Mouse (Mus musculus): ENCODE data around the gene Tob1. TPM values are rescaled to one million over a fixed set of nuclear protein-coding genes. Genes with fewer than 3 reads are reported as not detected.

Tob1 gene
- polyA plus RNA-seq, 1 experiment: 10.2 TPM

DNA sequence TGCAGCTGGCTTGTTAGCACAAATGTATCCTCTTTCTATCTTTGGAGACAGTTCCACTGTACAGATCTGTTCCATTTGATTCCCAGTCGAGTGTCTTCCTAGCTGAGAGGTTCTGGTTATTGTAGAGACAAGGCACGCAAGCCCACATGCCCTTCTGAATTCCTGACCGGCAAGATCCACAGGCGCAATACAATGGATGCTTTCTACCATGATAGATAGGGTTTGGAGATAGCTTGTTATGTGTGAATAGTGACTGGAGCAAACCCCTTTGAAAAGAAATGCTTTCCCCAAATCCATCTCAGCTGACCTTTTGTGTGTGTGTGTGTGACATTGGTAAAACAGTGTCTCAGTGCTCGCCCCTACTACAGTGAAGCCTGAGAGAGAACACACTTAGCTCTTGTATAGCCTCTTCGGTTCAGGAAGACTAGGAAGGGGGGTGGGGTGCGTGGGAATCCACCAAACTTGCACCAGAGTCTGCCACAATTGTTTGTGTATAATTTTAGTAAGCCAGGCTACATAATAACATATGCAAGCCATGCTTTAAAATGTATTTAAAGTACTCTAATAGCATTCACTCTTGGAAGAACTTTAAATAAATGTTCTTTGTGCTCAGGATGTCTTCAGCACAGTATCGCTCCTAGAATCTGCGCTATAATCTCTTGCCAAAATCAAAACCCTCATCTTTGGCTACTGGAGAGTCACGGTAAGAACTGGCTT, 4.7 kb upstream of the Tob1 start:
- H3K27me3 ChIP-seq (ENCODE audit: control insufficient read depth, insufficient read depth, low read length): no peaks in the 10 kb centered on the region
- no peak for DNase-seq (ENCODE audit: low read depth in 1 of 2, low spot score in 2 of 2)
- no peaks in the 10 kb centered on the region for H3K36me3 ChIP-seq (ENCODE audit: control insufficient read depth, insufficient read depth, low read length)
- 86% methylated on average over 10 of the region's 10 CpGs for WGBS
- no peaks in the 10 kb centered on the region for H3K4me1 ChIP-seq (ENCODE audit: control insufficient read depth, insufficient read depth, insufficient read length)
- H3K27ac ChIP-seq (ENCODE audit: insufficient read depth, low read length): no peak overlapping the region
- H3K4me3 ChIP-seq (ENCODE audit: extremely low read depth, insufficient read depth, insufficient read length): no peak overlapping the region
- no peak for TF ChIP-seq CTCF (IDR thresholded peaks at IDR 0.05; ENCODE audit: extremely low read depth, insufficient read depth, insufficient read length, insufficient replicate concordance)
- no peak for TF ChIP-seq POLR2A (IDR thresholded peaks at IDR 0.05; ENCODE audit: low read depth, low read length)

DNA sequence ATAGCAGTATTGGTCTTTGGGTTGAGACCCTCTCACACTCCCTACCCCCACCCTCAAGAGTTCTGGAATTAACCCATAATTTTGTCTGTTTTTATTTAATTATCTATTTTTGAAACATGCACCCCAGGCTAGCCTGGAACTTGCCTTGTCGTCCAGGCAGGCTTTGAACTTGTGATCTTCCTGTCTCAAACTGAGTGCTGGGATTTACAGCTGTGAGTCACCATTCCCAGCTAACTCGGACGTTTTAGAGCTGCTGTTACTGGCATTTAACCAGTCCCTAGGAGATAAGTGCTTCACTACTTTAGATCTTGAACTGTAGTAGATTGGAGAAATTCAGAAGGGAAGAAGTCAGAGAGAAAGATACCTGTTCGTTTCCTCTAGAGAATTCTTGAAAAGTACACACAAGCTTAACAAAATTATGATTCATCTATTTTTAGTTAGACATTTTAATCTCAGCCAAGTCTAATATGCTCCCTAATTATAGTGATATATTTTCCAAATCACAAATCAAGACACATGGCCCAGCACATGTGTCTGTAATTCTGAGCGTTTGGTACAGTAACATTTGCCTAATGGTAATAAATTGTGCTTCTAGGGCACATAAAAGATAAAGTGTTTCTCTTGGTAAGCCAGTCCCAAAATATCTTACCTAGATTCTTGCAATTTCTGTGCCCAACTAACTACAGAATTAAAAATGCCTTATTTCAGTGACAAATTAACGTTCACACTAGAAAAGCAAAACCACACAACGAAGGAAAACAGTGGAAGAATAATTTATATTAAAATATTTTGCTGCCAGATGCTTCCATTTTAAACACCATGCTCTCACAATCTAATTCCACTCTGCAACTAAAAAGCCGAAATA, 2.2 kb upstream of the Tob1 start:
- no peak for TF ChIP-seq POLR2A (IDR thresholded peaks at IDR 0.05; ENCODE audit: low read depth, low read length)
- TF ChIP-seq CTCF (IDR thresholded peaks at IDR 0.05; ENCODE audit: extremely low read depth, insufficient read depth, insufficient read length, insufficient replicate concordance): no peak
- Histone ChIP-seq H3K27me3 (ENCODE audit: control insufficient read depth, insufficient read depth, low read length) (no peaks in the 10 kb centered on the region), H3K36me3 (ENCODE audit: control insufficient read depth, insufficient read depth, low read length) (peaks cover 4% of the 10 kb centered on the region; the same call in 1 of the 2 replicates), H3K27ac (ENCODE audit: insufficient read depth, low read length) (no peak overlapping the region), H3K4me1 (ENCODE audit: control insufficient read depth, insufficient read depth, insufficient read length) (peaks cover 1% of the 10 kb centered on the region; the same call in 1 of the 2 replicates), H3K4me3 (ENCODE audit: extremely low read depth, insufficient read depth, insufficient read length) (no peak overlapping the region)
- WGBS: 54% methylated on average over 8 of the region's 8 CpGs
- no peak for DNase-seq (ENCODE audit: low read depth in 1 of 2, low spot score in 2 of 2)

DNA sequence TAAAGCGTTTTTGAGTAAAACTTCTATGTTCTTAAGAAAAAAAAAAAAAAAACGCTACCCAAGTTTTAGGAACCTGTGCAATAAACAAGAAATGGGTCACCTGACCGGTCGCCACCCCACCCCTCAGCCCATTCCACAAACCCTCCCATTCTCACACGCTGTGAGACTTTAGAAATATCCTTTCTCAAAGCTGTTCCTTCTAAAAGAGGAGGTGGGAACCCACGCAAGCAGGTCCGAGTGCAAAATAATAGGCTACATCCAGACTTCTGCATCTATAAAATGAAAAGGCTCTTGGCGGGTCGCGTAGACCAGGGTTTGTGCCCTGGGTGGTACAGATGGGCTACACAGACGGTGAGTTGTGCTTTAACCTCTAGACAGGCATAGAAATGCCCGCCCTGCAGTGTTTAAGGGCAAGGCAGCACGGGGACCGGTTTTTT, 1.5 kb upstream of the Tob1 start:
- peaks cover 9% of the 10 kb centered on the region; the same call in 1 of the 2 replicates for H3K36me3 ChIP-seq (ENCODE audit: control insufficient read depth, insufficient read depth, low read length)
- no peak for TF ChIP-seq CTCF (IDR thresholded peaks at IDR 0.05; ENCODE audit: extremely low read depth, insufficient read depth, insufficient read length, insufficient replicate concordance)
- TF ChIP-seq POLR2A (IDR thresholded peaks at IDR 0.05; ENCODE audit: low read depth, low read length): no peak
- peak overlapping the region; percentile 75 for H3K4me3 ChIP-seq (ENCODE audit: extremely low read depth, insufficient read depth, insufficient read length)
- WGBS: 3% methylated on average over 14 of the region's 14 CpGs
- DNase-seq (ENCODE audit: low read depth in 1 of 2, low spot score in 2 of 2): peak in 1 of 2 experiments; percentile 47
- no peaks in the 10 kb centered on the region for H3K27me3 ChIP-seq (ENCODE audit: control insufficient read depth, insufficient read depth, low read length)
- peak overlapping the region; percentile 92 for H3K27ac ChIP-seq (ENCODE audit: insufficient read depth, low read length)
- peaks cover 1% of the 10 kb centered on the region; the same call in 1 of the 2 replicates for H3K4me1 ChIP-seq (ENCODE audit: control insufficient read depth, insufficient read depth, insufficient read length)

DNA sequence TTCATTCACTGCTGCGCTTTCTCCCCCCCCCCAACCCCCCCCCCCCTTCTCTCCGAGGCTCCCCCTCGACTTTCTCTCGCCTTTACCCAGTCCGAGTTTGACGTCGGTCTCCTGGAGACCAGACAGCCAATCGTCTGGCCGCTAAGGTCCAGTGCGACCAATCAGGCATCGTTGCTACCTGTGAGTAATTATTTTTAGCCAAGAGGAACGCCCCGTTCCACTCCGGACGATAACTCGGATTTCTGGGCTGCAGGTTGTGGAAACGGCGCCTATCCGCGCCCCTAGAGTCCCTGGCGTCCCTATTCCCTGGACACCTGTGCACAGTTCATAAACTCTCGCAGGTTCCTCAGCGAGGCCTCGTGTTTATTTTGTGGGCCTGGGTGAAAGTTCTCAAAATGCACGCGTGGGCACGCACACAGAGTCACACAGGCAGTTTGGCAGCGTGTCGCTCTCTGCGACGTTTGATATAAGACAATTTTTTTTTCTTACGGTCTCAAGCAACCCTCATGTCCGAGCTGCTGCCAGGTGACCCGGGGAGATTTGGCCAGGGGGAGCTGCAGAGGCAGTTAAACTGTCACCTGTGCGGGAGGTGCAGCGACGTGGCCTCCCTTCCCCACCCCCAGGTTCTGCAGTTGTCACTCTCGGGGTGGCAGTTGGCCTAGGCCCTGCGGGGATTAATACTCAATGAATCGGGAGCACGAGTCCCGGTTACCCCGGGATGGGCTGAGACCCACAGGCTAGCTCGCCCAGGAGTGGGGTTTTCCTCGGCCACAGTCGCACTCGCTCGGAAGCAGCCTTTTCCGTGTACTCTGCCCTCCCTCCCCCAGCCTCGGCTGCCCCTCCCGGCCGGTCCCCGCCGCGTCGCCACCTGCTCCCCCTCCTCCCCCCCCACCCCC, 815 bp upstream of the Tob1 start:
- WGBS: under 1% methylated on average over 49 of the region's 56 CpGs
- peaks cover 1% of the 10 kb centered on the region; the same call in 1 of the 2 replicates for H3K4me1 ChIP-seq (ENCODE audit: control insufficient read depth, insufficient read depth, insufficient read length)
- peaks cover 9% of the 10 kb centered on the region; the same call in 1 of the 2 replicates for H3K36me3 ChIP-seq (ENCODE audit: control insufficient read depth, insufficient read depth, low read length)
- H3K27ac ChIP-seq (ENCODE audit: insufficient read depth, low read length): peak overlapping the region; percentile 98
- no peaks in the 10 kb centered on the region for H3K27me3 ChIP-seq (ENCODE audit: control insufficient read depth, insufficient read depth, low read length)
- H3K4me3 ChIP-seq (ENCODE audit: extremely low read depth, insufficient read depth, insufficient read length): peak overlapping the region; percentile 75
- peak; percentile 81 for TF ChIP-seq POLR2A (IDR thresholded peaks at IDR 0.05; ENCODE audit: low read depth, low read length)
- no peak for TF ChIP-seq CTCF (IDR thresholded peaks at IDR 0.05; ENCODE audit: extremely low read depth, insufficient read depth, insufficient read length, insufficient replicate concordance)
- peak; percentile 86 to 90 for DNase-seq (ENCODE audit: low read depth in 1 of 2, low spot score in 2 of 2)

DNA sequence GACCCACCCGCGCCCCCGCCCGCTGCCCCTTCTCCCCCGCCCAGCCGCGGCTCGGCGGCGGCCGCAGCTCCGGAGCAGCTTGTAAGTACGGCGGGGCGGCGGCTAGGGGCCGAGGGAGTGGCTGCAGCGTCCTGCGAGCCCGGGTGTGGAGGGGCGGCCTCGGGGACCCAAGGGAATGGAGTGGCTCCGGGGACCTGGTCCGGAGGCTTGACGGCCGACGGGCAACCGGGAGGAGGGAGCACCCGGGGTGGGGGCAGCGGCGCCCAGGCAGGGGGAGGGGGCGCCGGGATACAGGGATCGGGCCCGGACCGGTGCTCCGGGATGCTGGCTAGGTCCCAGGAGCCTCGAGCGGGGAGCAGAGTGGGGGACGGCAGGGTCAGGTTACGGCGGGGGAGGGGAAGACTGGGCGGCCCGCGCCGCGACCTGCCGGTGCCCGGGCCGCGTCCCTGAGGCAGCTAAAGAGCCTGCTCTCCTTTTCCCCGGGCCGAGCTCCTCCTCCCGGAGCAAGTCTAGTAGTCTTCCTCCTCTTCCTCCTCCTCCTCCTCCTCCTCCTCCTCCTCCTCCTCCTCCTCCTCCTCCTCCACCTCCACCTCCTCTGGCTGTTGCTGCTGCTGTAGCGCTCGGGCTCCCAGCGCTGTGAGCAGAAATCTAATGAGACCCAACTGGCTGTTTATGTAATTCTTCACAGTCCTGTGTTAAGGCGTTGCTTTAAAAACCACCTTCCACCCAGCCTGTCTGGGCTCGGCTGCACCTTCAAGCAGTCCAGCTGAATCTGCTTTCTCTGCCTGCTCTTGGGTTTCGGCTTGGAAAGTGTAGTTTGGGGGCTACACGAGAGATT, 616 bp downstream of the Tob1 start:
- H3K27me3 ChIP-seq (ENCODE audit: control insufficient read depth, insufficient read depth, low read length): no peaks in the 10 kb centered on the region
- peak in 1 of 2 experiments; percentile 49 for DNase-seq (ENCODE audit: low read depth in 1 of 2, low spot score in 2 of 2)
- H3K4me1 ChIP-seq (ENCODE audit: control insufficient read depth, insufficient read depth, insufficient read length): peaks cover 1% of the 10 kb centered on the region; the same call in 1 of the 2 replicates
- WGBS: 1% methylated on average over 42 of the region's 61 CpGs
- H3K36me3 ChIP-seq (ENCODE audit: control insufficient read depth, insufficient read depth, low read length): peaks cover 10% of the 10 kb centered on the region; the same call in 1 of the 2 replicates
- peak overlapping the region; percentile 84 for H3K4me3 ChIP-seq (ENCODE audit: extremely low read depth, insufficient read depth, insufficient read length)
- TF ChIP-seq POLR2A (IDR thresholded peaks at IDR 0.05; ENCODE audit: low read depth, low read length) (no peak), CTCF (IDR thresholded peaks at IDR 0.05; ENCODE audit: extremely low read depth, insufficient read depth, insufficient read length, insufficient replicate concordance) (no peak)
- H3K27ac ChIP-seq (ENCODE audit: insufficient read depth, low read length): peak overlapping the region; percentile 60; the same call in 1 of the 2 replicates
